Mouse (Mus musculus) spleen, postnatal 36 days (tissue): ENCODE measurements around the gene Gm28043.
"Not testable (repeated sequence)": the region's sequence is repeated elsewhere in the genome, so short reads cannot be mapped to it uniquely, and the experiment has no call there.

Experiments used
- DNase-seq, 2 experiments: peaks; one replicate each; pipeline ENCODE4 v3.0.0; 2022; ENCODE audit warnings: low spot score in 2 of 2, mixed read lengths in 1 of 2

The Gm28043 gene

DNA sequence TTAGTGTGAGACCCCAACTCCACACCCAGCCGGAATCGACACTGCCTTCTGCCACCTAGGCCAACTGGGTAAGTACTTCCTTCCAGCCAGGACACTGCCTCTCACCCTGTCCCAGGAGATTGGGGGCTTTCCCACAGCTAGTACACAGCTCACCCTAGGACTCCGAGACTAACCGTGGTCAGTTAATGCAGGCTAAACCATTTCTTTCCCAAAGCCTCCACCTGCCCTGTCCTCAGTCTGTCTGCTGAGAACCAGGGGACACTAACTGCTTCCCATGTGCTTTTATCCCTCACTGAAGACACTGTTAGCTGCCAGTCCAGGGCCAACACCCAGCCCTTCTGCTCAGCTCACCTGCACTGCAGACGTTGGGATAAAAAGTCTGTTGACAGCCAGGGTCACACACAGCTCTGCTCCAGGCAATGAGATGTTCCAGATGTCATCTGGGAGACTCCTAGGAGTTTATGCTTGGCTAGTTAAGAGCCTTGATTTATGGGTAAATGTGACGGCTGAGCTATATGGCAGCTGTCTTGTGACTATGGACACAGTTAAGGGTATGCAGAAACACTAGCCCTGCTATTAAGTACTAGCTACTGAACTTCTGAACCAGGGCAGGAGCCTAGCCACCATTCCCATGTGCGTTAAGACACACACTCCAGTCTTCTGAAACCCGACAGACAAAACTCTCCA lies 97.2 kb downstream of the Gm28043 start:
- DNase-seq, result no peak

DNA sequence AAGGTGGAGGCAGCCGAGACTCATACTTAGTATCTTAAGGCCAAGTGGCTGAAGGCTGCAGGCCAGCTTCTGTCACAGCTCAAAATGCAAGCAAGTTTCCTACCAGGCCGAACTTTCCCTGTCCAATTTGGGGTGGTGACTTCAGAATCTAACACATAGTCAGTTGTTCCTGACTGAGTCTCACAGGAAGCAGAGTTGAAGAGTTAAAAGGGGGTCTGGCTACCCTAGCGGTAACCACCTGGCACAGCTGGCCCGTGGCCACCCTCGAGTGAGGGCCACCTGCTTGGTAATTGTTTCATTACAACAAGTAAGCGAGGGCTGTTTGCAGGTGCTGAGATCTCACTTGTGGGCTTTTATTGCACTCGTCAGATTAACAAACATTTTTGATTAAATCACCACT lies 97.9 kb downstream of the Gm28043 start:
- no peak for DNase-seq

DNA sequence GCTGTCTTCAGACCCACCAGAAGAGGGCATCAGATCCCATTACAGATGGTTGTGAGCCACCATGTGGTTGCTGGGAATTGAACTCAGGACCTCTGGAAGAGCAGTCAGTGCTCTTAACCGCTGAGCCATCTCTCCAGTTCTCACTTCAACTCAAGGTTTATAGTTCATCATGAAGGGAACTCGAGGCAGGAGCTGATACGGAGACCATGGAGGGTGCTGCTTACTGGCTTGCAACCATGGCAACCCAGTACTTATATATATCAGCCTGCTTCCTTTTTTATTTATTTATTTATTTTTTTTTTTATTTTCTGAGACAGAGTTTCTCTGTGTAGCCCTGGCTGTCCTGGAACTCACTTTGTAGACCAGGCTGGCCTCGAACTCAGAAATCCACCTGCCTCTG lies 99.1 kb downstream of the Gm28043 start:
- DNase-seq, result not testable (repeated sequence)

DNA sequence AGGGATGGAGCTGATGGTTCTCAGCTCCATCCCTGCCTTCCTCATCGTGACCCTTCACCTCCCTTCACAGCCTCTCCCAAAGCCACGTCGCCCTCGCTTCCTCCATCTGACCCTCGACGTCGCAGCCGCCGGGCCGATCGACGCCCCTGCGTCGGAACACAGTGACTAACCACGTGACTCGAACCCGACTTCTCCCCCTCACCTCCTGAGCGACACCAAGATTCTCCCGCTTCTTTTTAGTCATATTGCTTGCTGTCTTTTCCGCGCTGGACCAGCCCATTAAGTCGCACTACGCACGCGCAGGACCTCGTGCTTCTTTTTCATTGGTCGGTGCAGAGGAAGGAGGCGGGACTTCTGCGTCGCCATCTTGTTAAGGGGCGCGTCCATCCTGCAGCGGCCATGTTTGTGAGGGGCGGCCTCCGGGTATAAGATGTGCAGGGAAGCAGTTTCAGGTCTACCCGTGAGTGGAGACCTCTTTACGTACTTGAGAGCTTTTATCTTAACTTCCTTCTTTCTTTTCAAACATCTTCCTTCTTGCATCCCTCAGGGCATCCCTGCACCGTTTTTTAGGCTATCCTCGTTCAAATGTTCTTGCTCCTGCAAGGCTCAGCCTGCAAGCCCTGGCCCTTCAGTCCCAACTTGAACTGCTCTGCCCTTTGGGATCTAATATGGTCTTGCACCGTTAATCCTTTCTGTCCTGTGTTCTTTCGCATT lies 102.2 kb downstream of the Gm28043 start, which contains the start of gene Ccdc167:
Ccdc167 (minus strand) TSS at position 313 of the 714 bp plus-strand sequence.
- peak; percentile 94 to 96 for DNase-seq

DNA sequence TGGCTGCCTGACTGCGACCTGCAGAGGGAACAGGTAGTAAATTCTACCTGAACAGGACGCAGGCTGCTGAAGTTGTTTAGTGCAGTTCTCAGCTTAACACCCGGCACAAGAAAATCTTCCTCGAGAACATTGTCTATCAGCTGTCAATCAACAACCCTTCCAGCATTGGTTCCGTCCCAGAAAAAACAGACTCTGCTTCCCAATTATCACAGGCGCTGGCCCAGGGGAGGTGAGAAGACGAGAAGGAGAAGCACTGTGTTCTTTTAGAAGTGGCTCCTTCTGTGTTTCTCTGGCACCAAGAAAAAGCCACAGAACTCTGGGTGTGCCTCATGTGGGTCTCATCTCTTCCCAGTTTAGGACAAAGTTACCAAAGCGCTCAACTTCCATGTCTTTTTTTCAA lies 104.0 kb downstream of the Gm28043 start:
- no peak for DNase-seq

DNA sequence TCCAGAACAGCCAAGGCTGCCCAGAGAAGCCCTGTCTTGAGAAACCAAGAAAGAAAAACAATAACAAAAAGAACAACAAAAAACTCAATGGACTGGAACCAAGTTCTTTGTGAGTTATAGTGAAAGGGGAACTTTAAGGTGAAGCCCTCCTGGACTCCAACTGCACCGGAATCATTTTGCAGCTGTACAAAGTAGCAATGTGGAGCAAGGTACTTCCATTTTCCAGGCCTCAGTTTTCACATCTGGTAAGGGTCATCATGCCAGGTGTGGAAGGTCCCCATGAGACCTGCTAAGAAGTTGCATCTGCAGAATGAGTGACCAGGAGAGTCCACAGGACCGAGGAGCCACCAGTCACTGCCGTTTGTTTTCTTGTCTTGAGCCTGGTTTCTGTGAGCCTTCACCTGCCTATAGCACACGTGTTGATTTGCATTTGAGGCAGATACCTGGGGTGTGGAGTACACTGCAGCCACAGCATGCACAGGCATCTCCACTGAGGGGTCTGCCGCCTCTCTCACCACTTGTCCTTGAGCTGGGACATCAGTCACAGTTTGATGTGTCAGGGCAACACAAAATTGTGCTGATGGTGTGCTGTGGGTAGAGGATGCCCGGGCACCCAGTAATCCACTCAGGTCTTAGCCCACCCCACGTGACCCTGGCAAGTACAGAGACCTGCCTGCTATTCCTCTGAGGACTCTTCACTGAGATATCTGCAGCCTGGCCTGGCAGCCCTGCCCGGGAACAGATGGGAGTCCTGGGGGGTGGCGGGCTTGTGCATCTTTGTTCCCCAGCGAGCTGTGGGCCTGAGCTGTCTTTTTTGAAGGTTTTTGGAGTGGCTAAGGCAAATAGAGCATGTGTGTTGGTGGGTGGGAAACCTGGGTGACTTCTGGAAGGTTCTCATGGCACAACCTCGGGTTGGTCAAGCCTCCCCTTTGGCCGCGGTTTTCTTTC lies 105.2 kb downstream of the Gm28043 start:
- no peak for DNase-seq

DNA sequence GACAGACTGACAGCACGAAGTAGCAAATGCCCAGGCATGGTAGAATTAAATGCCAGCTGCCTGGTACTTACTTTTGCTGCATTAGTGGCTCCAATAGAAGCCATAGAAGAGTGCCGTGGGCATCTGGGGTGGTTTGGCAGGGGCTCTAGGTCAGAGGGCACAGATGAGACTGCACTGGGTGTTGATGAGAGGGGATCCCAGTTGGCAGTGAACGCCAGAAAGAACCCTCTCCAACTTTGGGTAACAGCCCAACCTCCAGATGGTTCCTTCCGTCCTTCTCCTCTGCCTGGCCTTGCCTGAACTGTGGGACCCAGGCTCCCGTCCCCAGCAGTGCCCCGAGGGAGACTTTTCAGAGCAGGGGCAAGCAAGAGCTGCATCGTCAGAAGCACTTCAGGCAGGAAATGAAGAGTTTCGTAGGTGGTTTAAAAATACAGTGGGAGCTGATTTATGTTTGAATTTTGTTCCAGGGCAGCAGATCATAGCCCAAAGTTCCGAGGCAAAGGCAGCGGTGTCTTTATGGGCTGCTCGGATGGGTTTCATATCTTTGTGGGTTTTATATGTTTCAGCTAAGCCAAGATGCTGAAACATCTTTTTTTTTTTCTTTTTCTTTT lies 106.2 kb downstream of the Gm28043 start:
- peak in 1 of 2 experiments; percentile 27 for DNase-seq

DNA sequence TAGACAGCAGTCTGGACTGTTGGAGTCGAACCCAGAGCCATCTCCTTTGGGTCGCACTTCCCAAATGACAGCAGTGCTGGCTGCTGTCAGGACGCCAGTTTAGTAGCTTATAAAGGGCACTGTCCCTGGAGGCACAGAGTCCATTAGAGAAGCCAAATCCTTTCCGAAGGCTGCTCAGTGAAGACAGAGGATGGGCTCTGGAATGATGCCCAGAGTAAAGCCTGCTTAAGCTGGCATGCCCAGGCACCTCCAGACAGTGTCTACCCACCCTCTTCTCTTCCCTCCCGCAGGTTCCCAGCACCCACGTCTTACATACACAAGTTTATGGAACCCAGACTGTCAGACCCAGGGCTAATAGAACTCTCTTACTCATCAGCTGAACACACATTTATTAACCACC lies 109.9 kb downstream of the Gm28043 start:
- DNase-seq, result no peak

DNA sequence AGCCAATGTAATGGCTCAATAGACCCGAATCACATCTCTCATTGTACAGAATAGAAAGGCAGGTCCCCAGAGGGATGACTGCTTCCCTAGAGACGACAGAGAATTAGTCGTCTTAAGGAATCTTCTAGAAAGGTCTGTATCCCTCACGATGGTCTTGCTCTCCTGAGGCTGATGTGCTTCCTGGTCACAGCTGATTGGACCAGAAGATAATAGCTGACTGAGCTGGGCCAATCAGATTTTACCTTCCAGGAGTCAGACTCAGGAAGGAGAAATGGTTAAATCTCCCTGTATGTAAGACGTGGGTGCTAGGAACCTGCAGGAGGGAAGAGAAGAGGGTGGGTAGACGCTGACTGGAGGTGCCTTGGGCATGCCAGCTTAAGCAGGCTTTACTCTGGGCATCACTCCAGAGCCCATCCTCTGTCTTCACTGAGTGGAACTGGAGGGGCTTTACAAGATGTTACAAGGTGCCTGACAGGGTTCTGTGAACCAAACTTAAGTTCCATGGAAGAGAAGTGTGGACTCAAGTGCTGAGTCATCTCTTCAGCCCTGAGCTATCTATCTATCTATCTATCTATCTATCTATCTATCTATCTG lies 110.4 kb downstream of the Gm28043 start:
- DNase-seq, result no peak

DNA sequence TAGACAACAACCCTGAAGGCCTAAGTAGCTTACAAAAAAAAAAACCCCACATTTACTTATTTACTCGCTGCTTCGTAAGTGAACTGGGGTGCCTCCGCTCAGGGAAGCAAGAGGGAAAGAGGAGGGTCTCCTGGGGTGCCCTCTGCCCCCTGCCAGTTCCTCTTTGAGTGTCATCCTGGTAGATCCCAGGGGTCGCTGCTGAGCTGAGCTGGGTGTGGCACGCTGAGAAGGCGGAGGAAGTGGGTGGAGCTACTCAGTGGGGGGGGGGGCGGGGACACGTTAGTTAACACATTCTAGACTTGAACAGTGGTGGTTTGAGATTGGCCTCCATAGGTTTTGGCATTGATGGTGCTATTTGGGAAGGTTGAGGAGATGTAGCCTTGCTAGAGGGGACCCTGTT lies 113.4 kb downstream of the Gm28043 start:
- no peak for DNase-seq

DNA sequence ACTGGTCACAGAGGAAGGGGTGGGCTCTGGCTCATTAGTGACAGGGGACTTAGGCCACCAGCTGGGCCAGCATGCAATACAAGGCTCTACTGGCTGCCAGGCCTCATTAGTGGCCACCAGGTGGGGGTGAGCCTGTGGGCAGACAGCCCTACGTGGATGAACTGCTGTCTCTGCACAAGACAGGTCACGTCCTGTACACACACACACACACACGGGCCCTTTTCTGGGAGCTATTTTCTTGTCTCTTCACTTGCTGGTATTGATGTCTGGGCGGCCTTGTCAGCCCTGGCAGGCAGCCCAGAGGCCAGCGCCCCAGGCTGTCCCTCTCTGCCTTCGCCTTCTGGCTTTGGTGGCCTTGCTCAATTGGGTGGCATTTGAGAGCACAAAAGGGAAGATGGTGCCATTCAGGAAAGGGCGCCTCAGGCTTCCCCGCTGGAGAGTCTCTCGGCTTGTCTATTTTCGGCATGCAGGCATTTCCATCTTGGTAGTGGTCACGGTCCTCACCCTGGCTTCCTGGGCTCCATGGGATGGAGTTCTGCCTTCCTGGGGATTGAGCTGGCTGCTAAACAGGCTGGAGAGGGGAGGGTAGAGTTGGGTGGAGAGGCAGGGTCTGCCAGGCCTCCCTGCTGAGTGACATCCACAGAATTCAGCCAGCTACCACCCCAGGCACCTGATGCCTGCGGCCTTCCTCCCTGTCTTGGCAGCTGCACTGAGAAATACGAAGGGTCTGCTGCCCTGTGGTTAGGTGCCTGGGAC lies 116.0 kb downstream of the Gm28043 start:
- DNase-seq, result no peak

DNA sequence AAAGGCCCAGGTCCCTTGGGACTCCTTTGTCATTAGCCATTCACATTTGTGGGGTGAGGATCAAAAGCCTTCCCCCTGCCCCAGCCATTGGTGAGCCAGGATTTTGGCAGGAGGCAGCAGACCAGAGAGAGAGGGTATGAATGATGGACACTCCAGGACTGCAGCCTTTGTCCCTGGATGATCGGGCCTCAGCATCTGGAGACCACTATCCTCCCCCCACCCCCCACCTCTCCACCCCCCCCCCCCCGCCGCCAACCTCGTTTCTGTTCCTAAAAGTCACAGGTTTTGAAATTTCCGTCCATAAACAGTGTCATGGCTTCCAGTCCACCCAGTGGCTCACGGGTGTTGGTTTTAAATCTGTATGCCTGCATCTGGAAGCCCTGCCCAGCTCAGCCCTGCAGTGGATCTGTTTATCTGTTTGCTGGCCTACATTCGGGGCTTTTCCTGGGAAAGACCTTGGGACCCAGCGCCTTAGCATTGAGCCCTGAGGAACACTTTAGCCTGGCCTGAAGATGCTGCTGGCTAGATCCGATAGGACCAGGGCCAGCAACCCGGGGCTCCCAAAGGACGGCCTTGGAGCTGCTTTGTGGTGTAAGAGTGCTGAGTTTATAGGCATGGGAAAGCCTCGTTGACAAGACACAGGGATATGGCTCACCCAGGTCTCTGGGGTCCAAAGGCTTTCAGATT lies 116.7 kb downstream of the Gm28043 start:
- DNase-seq, result no peak

DNA sequence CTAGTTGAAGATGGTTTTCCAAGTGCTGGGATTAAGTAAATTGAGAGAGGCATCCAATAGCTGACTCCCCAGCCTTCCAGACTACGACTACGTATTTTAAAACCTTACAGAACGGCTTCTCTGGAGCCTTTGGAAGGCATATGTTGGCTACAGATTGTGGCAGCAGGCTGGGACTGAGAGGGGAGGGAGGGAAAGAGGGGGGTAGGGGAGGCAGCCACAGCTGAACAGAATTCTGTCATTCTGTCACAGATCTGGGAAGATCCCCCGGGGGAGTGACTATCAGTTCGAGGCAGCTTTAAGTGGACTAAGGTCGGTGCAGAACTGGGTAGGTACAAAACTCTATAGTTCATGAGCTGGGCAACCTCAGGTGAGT lies 117.3 kb downstream of the Gm28043 start:
- no peak for DNase-seq

DNA sequence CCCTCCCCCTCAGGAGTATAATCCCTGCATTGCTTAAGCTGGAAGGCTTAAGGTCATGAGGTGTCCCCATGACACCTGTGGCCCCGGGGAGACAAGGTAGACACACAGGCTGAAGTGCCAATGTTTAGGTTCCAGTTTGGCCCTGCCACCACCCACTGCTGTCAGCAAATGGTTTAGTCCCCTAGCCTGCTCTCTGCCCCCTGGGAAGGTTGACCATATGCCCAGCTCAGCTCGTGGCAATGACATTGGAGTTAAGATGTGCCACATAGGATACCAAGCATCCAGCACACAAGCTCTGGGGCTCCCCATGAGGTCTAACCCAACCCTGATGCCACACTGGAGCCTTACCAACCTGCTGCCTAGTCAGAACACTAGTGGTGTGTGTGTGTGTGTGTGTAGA lies 117.8 kb downstream of the Gm28043 start:
- no peak for DNase-seq

DNA sequence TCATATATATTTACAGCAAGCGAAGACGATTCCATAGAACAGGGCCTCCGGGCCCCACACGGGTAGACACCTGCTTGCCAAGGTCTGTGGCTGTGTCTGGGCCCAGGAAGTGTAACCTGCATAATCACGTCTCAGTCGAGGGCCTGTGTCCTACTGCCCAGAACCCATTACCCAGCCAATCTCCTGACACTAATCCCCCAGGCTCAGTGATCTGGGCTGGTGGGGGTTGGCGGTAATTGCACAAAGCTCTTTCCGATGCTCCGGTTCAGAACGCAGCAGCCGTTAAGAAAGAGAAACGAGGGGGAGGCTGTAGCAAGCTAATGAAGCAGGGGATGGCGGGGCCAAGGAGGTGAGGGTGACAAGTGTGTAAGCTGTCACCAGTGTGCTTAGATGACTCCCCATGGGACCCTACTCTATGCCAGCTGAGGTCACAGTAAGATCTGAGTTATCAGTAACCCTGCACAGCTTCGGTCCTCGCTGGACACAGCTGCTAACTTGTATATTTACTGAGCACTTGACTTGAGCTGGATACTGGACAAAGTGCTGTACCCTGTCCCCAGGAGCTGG lies 121.9 kb downstream of the Gm28043 start:
- DNase-seq, result no peak

DNA sequence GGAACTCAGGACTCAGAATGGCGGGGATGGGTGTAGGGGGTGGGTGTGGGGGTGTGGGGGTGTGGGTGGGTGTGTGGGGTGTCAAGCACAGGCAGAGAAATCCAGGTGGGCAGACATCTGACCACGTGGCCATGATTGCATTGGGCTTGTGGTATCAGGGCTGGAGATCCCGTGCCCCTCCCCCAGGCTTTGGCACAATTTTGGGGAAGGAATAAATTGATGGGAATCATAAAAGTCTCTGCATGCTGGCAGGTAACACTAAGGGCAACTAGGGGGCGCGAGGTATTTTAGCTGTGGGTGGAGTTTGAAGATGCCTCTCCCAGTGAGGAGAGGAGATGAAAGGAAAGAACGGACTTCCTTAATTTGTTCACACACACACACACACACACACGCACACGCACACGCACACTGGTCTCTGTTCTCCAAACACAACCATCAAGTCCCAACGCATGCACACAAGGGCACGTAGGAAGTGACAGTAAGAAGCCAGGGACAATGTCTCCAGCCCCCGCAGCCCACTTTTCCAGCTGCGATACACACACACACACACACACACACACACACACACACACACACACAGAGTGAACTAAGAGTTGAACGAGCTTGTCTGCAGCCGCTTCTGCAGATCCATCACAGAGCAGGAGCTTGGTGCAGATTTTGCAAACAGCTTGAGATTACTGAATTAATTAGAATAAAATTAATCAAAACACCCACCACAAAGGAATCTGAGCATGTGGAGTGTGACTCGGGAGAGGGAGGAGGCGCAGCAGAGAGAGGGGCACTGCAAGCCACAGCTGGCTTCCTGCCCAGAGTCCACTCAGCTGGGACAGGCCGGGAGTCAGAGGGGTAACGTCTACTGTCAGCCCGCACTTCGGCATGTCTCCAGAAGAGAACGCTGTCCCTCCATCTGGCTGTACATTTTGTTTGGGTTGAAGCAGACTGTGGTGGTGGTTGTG lies 123.5 kb downstream of the Gm28043 start:
- no peak for DNase-seq

DNA sequence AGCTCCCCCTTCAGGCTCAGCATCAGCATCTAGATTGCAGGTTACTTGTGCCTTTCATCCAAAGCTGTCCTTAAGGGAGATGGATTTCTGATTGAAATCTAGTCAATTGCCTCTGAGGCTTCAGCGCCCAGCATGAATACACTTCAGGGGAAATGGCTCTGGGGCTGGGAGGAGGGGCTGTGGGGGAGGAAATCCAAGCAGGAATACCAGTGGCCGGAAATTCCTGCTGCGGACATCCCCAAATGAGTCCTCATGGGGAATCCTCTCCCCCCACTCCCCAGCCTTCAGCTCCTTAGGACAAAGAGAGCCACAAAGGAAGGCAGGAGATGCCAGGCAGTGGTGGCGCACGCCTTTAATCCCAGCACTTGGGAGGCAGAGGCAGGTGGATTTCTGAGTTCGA lies 132.8 kb downstream of the Gm28043 start:
- DNase-seq, result no peak
